Mouse (Mus musculus): Measurements from ENCODE around the gene Hils1. TPM values are rescaled to one million over a fixed set of nuclear protein-coding genes. Genes with fewer than 3 reads are reported as not detected.

Hils1 gene
- total and polyA plus RNA-seq, 3 experiments: not detected

DNA sequence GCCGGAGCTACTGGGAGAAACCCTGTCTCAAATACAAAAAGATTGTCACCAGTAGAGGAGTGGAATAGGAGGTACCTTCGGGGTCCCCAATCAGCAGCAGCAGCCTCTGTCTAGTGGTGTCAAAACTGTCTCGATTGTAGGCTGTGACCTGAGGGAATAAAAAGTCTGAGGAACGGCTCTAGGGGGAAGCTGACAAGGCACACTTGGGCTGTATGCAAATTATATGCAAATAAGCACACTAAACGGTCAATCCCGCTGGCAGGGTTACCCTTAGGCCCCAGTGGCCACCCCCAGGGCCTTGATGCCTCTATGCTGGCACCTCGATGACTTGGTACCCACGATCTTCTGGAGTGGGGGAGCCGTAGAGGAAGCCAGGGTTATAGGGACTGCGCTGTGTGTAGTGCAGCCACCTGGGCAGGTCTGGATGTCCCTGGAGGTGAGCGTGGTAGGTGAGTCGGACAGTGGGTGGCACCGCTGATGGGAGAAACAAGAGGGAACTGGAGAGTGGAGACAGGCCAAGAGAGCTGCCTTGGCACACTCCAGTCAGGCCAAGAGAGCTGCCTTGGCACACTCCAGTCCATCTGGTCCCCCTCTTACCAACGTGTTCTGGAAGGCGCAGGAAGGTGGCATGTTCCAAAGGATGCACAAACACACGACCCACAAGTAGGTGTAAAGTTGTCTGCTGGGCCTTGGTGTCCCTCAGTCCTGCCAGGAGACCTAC, 4.7 kb downstream of the Hils1 start:
- ATAC-seq (ENCODE audit: extremely low read depth, insufficient number of reproducible peaks, low FRiP score, poor library complexity, severe bottlenecking) (no peak), DNase-seq (ENCODE audit: low spot score) (no peak)
- no peak overlapping the region for H3K4me3 ChIP-seq (ENCODE audit: low read depth, low read length)
- no peaks in the 10 kb centered on the region for H3K36me3 ChIP-seq (replicated peaks)
- H3K4me1 ChIP-seq (ENCODE audit: insufficient read depth, low read depth, low read length): peaks cover 5% of the 10 kb centered on the region
- no peaks in the 10 kb centered on the region for H3K9me3 ChIP-seq (replicated peaks)
- peaks cover 74% of the 10 kb centered on the region for H3K27me3 ChIP-seq (ENCODE audit: insufficient read depth, low read length)
- TF ChIP-seq TAL1 (conservative IDR thresholded peaks at IDR 0.05; ENCODE audit: low read depth, low read length) (no peak), POLR2AphosphoS5 (IDR thresholded peaks at IDR 0.05; ENCODE audit: insufficient replicate concordance, low read depth, low read length) (no peak), GATA1 (IDR thresholded peaks at IDR 0.05; ENCODE audit: borderline replicate concordance, low read length) (no peak), CTCF (IDR thresholded peaks at IDR 0.05; ENCODE audit: low read depth, low read length) (no peak), GATA2 (IDR thresholded peaks at IDR 0.05; ENCODE audit: borderline replicate concordance, low read depth, low read length) (no peak)

DNA sequence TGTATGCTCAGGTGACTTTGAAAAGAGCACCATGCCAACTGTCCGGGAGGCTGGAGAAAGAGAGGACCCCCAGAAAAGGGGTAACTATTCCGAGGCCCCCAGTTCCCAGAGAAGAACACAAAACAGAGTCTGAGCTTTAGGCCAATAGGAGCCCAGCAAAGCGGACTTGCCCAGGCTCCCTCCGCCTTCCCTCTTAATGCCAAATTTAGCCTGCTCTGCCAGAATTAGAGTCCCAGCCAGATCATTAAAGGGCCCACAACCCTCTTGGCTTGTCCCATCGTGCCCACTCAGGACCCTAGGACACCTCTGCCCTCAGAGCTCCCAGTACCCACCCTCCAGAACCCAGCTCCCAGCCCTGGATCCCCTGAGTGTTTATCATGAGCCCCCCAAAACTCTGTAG, 5.5 kb downstream of the Hils1 start:
- Histone ChIP-seq H3K4me1 (ENCODE audit: insufficient read depth, low read depth, low read length) (peaks cover 5% of the 10 kb centered on the region), H3K4me3 (ENCODE audit: low read depth, low read length) (no peak overlapping the region), H3K36me3 (replicated peaks) (no peaks in the 10 kb centered on the region), H3K27me3 (ENCODE audit: insufficient read depth, low read length) (peaks cover 72% of the 10 kb centered on the region), H3K9me3 (replicated peaks) (no peaks in the 10 kb centered on the region)
- ATAC-seq (ENCODE audit: extremely low read depth, insufficient number of reproducible peaks, low FRiP score, poor library complexity, severe bottlenecking) (no peak), DNase-seq (ENCODE audit: low spot score) (no peak)
- TF ChIP-seq GATA2 (IDR thresholded peaks at IDR 0.05; ENCODE audit: borderline replicate concordance, low read depth, low read length): no peak
- TF ChIP-seq TAL1 (conservative IDR thresholded peaks at IDR 0.05; ENCODE audit: low read depth, low read length): no peak
- TF ChIP-seq POLR2AphosphoS5 (IDR thresholded peaks at IDR 0.05; ENCODE audit: insufficient replicate concordance, low read depth, low read length): no peak
- no peak for TF ChIP-seq CTCF (IDR thresholded peaks at IDR 0.05; ENCODE audit: low read depth, low read length)
- TF ChIP-seq GATA1 (IDR thresholded peaks at IDR 0.05; ENCODE audit: borderline replicate concordance, low read length): no peak

DNA sequence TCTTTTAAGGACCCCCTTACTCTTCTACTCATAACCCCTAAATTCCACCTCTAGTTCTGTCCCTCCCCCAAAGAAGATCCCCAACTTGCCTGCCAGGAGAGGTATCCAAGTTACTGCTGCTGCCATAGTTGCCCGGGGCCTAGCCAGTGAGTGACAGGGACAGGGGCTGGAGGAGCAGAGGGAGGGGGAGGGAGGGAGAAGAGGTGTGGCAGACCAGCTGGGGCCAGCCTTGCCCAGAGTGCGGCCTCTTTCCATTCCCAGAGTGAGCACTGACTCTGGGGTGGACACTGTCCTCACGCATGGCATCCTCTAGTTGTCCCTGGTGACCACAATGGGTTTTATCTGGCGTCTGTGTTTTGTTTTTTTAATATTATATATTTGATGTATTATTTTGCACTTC, 5.9 kb downstream of the Hils1 start:
- TF ChIP-seq TAL1 (conservative IDR thresholded peaks at IDR 0.05; ENCODE audit: low read depth, low read length) (no peak), CTCF (IDR thresholded peaks at IDR 0.05; ENCODE audit: low read depth, low read length) (no peak), GATA2 (IDR thresholded peaks at IDR 0.05; ENCODE audit: borderline replicate concordance, low read depth, low read length) (no peak), POLR2AphosphoS5 (IDR thresholded peaks at IDR 0.05; ENCODE audit: insufficient replicate concordance, low read depth, low read length) (no peak), GATA1 (IDR thresholded peaks at IDR 0.05; ENCODE audit: borderline replicate concordance, low read length) (no peak)
- H3K4me1 ChIP-seq (ENCODE audit: insufficient read depth, low read depth, low read length): peaks cover 5% of the 10 kb centered on the region
- no peaks in the 10 kb centered on the region for H3K36me3 ChIP-seq (replicated peaks)
- no peak overlapping the region for H3K4me3 ChIP-seq (ENCODE audit: low read depth, low read length)
- no peaks in the 10 kb centered on the region for H3K9me3 ChIP-seq (replicated peaks)
- H3K27me3 ChIP-seq (ENCODE audit: insufficient read depth, low read length): peaks cover 68% of the 10 kb centered on the region
- ATAC-seq (ENCODE audit: extremely low read depth, insufficient number of reproducible peaks, low FRiP score, poor library complexity, severe bottlenecking) (no peak), DNase-seq (ENCODE audit: low spot score) (no peak)

DNA sequence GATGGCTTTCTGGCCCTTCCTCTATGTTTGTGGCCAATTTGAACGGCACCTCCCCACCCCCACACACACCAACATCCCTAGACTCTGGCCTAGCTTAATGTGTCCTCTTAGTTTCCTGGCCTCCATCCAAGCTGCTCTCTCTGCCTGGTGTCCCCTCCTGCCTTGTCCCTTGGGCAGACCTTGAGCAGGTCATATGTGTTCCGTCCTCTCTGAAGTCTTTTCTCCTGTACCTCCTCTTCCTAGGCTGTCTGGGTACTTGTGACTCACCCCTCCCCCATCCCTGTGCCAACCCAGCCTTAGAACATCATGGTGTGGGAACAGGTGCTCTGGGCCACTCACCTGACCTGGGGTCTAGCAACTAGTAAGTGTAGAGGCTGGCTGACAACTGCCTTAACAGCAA, 7.6 kb downstream of the Hils1 start:
- Histone ChIP-seq H3K4me3 (ENCODE audit: low read depth, low read length) (no peak overlapping the region), H3K36me3 (replicated peaks) (no peaks in the 10 kb centered on the region), H3K27me3 (ENCODE audit: insufficient read depth, low read length) (peaks cover 55% of the 10 kb centered on the region), H3K9me3 (replicated peaks) (no peaks in the 10 kb centered on the region), H3K4me1 (ENCODE audit: insufficient read depth, low read depth, low read length) (peaks cover 20% of the 10 kb centered on the region)
- DNase-seq (ENCODE audit: low spot score) (no peak), ATAC-seq (ENCODE audit: extremely low read depth, insufficient number of reproducible peaks, low FRiP score, poor library complexity, severe bottlenecking) (no peak)
- TF ChIP-seq TAL1 (conservative IDR thresholded peaks at IDR 0.05; ENCODE audit: low read depth, low read length): no peak
- no peak for TF ChIP-seq GATA1 (IDR thresholded peaks at IDR 0.05; ENCODE audit: borderline replicate concordance, low read length)
- no peak for TF ChIP-seq GATA2 (IDR thresholded peaks at IDR 0.05; ENCODE audit: borderline replicate concordance, low read depth, low read length)
- TF ChIP-seq CTCF (IDR thresholded peaks at IDR 0.05; ENCODE audit: low read depth, low read length): no peak
- TF ChIP-seq POLR2AphosphoS5 (IDR thresholded peaks at IDR 0.05; ENCODE audit: insufficient replicate concordance, low read depth, low read length): no peak

DNA sequence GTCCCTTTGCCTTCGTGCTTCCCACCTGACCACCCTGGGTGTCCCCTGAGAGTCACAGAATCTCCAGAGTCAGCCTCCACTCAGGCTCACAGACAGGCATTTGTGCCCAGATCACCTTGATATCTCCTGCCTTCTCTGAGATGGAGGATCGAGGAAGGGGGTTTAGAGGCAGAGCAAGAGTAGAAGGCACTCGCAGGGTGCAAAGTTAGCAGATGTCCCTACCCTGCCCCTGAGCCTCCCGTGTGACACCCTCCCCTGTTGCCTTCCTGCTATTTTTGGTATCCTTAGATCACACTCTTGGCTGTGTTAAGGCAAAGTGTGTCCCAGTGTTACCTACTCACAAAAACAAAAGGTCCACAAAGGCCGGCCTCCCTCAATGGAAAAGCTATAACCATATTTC, 8.8 kb downstream of the Hils1 start, which contains the start of gene Sgca:
TSS of gene Sgca (minus strand) at position 129 of the 400 bp plus-strand sequence.
- peaks cover 48% of the 10 kb centered on the region for H3K27me3 ChIP-seq (ENCODE audit: insufficient read depth, low read length)
- no peak for TF ChIP-seq CTCF (IDR thresholded peaks at IDR 0.05; ENCODE audit: low read depth, low read length)
- TF ChIP-seq TAL1 (conservative IDR thresholded peaks at IDR 0.05; ENCODE audit: low read depth, low read length): no peak
- no peak for TF ChIP-seq GATA1 (IDR thresholded peaks at IDR 0.05; ENCODE audit: borderline replicate concordance, low read length)
- no peak for TF ChIP-seq POLR2AphosphoS5 (IDR thresholded peaks at IDR 0.05; ENCODE audit: insufficient replicate concordance, low read depth, low read length)
- DNase-seq (ENCODE audit: low spot score) (no peak), ATAC-seq (ENCODE audit: extremely low read depth, insufficient number of reproducible peaks, low FRiP score, poor library complexity, severe bottlenecking) (no peak)
- no peaks in the 10 kb centered on the region for H3K36me3 ChIP-seq (replicated peaks)
- no peak within 1 kb of the TSS for H3K4me3 ChIP-seq (ENCODE audit: low read depth, low read length)
- peaks cover 22% of the 10 kb centered on the region for H3K4me1 ChIP-seq (ENCODE audit: insufficient read depth, low read depth, low read length)
- no peaks in the 10 kb centered on the region for H3K9me3 ChIP-seq (replicated peaks)

DNA sequence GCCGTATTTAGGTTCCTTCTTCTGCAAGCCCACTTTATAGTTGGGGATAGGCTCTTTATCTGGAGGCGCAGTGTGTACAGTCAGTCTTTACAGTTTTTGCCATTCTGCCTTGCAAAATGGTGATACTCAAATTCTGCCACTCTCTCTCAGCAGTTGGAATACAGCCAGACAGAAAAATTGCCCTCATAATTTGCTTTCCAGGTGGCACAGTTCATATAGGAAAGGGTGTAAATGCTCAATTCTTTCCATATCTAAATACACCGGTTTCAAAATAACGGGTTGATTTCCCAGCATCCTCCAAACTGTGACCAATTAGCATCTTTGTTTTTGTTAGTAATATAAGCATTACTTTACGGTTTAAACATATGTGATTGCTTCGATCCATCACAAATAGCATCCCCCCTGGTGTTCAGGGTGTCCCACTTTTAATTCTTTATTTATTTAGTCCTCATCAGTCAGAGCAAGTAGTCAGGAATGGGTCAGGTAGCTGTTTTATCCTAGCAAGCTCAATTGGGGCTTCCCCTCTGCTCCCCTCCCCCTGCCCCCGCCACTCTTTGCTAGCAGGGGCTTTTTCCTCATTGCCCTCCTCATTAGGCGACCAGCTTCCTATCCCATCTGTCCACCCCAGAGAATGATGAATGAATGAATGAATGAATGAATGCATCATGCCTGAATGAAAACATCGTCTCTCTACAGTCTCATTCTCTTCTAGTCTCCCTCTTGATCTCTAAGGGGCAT, 11.0 kb downstream of the Hils1 start:
- H3K4me1 ChIP-seq (ENCODE audit: insufficient read depth, low read depth, low read length): peaks cover 18% of the 10 kb centered on the region
- DNase-seq (ENCODE audit: low spot score): no peak
- H3K27me3 ChIP-seq (ENCODE audit: insufficient read depth, low read length): peaks cover 27% of the 10 kb centered on the region
- no peaks in the 10 kb centered on the region for H3K36me3 ChIP-seq (replicated peaks)
- no peaks in the 10 kb centered on the region for H3K9me3 ChIP-seq (replicated peaks)
- ATAC-seq (ENCODE audit: extremely low read depth, insufficient number of reproducible peaks, low FRiP score, poor library complexity, severe bottlenecking): no peak
- TF ChIP-seq TAL1 (conservative IDR thresholded peaks at IDR 0.05; ENCODE audit: low read depth, low read length) (no peak), GATA1 (IDR thresholded peaks at IDR 0.05; ENCODE audit: borderline replicate concordance, low read length) (no peak), POLR2AphosphoS5 (IDR thresholded peaks at IDR 0.05; ENCODE audit: insufficient replicate concordance, low read depth, low read length) (no peak), GATA2 (IDR thresholded peaks at IDR 0.05; ENCODE audit: borderline replicate concordance, low read depth, low read length) (no peak), CTCF (IDR thresholded peaks at IDR 0.05; ENCODE audit: low read depth, low read length) (no peak)
- H3K4me3 ChIP-seq (ENCODE audit: low read depth, low read length): no peak overlapping the region
